Mouse (Mus musculus) kidney, postnatal 10 days (tissue): ENCODE measurements around the gene BC030870.
A peak's percentile ranks its signal among the peaks of the same experiment; 100 is the strongest.

Source experiments
- DNase-seq: peaks from one replicate; pipeline ENCODE4 v3.0.0; 2021; ENCODE audit warnings: mixed read lengths

BC030870 gene

DNA sequence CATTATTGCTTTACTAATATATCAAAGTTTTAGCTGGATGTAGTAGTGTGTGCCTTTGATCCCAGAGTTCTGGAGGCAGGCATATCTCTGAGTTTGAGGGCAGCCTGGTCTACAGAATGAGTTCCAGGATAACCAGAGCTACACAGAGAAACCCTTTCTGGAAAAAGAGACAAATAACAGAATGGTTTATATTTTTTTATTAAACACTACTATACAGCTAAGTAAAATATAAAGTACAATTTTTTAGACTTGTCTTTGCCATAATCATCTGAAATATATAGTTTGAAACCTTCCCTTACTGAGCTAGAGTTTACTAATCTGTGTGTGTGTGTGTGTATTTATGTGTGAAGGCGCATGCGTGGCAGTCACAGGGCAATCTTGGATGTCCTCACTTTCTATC, 54.6 kb downstream of the BC030870 start, which contains the start of gene Gm10663:
Gm10663 (plus strand) TSS at position 301 of the 400 bp plus-strand sequence.
- DNase-seq, result no peak

DNA sequence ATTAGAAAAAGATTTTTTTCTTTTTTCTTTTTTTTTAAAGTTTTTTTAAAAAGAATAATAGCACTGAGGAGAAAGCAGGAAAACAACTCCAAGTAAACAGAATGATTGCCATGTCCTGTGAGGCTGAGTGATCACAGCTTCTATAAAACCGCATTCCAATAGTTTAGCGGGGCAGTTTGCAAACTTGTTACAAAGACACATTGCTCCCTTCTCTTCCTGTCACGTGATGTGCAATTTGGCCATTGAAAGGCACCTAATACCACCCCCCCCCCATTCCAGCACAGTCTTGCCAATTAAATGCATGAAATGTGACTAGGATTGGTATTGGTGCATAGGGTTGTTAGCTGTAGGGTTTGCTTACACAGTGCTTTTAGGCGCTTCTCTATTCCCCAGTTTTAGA, 58.4 kb downstream of the BC030870 start:
- no peak for DNase-seq

DNA sequence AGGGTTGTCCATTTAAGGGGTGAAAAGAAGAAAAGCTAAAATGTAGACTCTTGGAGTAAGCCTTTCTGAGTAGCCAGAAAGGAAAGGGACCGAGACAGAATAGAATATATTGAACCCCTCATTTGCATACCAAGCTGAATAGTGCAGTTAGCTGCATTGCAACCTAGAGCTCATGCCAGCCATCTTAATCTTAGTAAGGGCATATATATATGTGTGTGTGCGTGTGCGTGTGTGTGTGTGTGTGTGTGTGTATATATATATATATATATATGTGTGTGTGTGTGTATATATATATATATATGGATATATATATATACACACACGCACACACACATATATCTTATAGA, 60.9 kb downstream of the BC030870 start:
- DNase-seq, result no peak

DNA sequence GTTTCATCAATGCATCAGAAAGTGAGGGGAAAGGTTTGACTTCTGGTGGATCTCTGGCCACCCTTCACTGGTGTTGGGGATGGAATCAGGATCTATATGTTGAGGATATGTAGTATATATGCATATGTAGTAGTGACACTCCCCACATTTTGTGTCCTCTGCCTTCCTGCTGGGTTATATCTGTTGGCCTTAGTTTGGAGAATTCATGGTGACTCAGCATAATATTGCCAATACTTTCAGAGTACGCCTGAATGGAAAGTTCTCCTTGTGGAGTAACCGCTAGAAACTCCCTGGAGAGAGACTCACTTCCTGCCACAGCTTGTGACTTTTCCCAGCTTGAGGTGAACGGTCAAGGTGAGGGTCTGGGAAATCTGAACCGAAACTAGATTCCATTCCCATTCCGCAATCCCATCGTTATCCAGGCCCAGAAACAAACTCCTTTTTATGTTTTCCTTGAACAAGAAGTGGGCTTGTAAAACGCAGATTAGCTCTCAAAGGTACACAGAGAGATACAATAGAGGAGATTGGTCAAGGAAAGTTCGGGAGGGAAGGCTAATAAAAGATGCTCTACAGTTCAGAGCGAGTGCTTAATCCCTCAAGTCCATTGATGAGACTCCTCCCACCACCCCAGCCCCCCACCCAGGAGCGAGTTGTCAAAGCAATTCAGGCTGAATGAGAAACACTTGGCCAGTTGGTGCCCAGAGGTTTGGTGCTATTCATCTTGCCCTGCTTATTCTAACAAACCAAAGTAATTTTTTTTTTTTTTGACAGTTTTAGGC, 61.5 kb downstream of the BC030870 start:
- no peak for DNase-seq

DNA sequence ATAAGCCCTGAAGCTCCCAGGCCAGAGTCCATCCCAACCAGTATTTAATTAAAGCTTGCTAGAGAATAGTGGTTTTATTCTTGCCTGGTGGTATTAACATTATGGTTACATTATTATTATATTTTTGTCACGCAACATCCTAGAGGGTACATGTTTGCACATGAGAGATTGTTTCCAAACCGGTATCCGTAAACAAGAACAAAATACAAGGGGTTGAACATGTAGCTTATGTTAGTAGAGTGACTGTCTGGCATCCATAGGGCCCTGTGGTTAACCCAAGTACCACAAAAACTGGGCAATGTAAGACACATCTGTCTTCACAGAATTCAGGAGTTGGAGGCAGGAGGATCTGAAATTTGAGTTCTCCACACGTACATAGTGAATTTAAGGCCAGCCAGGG, 62.3 kb downstream of the BC030870 start:
- DNase-seq, result no peak

DNA sequence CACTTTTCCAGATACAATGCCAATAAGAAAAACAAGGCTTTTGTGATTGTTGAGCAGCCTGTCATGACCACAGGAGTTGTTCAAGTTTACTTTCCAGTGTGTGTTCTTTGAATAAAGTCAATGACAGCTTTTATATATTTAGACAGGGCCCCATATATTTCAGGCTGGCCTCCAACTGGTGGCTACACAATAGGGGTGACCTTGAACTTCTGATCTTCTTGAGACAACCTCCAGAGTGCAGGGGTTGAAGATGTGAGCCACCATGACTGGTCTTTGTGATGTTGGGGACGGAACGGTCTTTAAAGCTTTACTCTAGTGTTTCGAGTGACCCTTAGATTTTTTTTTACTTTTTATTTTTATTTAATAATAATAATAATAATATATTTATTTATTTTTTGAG, 63.7 kb downstream of the BC030870 start:
- no peak for DNase-seq

DNA sequence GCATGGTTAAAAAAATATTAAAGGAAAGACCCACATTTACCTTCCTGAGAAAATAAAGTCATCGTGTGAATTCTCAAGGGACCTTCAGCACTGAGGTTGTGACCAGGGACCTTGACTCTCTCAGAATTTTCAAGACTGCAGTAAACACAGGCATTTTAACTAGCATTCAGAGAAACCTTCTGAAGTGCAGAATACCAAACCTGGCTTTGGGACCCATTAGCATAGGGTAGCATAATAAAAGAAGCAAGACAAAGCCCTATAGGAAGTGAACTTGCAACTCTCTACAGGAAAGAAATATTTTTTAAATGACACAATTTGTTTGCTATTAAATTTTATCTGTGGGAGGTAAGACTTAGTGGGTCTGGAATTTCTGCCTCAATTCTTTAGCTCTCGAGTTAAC, 65.3 kb downstream of the BC030870 start:
- no peak for DNase-seq

DNA sequence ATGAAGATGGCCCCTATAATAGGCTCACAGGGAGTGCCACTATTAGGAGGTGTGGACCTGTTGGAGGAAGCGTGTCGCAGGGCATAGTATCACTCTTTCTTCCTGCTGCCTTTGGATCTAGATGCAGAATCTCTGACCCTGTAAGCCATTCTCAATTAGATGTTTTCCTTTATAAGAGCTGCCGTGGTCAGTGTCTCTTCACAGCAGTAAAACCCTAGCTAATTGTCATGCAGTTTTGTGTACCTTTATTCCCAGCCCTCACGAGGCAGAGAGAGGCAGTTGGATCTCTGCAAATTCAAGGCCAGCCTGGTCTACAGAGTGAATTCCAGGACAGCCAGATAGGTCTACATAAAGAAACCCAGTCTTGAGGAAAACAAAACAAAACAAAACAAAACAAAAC, 67.2 kb downstream of the BC030870 start:
- DNase-seq, result no peak

DNA sequence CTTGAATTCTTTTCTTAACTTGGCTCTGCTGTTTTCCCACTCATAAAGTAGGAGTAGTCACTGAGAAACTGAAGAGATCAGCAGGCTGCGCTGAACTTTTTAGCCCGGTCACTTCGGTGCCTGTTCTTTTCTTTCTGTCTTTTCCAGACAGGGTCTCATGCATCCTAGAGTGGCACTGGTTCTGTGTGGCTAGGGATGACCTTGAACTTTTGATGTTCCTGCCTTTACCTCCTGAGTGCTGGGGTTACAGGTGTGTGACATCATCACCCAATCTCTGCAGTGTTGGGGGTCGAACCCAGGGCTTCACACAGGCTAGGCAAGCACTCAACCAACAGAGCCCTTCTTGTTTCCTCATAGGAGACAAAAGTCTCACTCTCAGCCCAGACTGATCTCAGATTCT, 72.6 kb downstream of the BC030870 start:
- no peak for DNase-seq

DNA sequence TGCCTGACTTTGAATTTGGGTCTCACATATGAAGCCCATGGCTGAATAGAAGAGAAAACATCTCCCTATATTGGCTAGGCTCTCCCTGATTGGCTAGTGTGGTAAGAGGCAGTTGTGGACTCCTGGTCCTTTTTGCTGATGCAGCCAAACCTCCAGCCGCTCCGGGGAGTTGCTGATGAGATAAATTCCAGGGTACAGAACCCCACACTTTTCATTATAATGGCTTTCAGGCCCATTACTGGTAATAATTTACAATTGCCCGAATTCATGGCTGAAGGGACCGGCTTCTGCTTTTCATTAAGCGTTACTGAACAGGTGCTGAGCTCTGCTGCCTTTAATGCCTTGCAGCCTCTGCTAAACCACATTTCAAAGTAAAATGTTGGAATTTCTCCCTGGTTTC, 75.4 kb downstream of the BC030870 start:
- DNase-seq, result no peak

DNA sequence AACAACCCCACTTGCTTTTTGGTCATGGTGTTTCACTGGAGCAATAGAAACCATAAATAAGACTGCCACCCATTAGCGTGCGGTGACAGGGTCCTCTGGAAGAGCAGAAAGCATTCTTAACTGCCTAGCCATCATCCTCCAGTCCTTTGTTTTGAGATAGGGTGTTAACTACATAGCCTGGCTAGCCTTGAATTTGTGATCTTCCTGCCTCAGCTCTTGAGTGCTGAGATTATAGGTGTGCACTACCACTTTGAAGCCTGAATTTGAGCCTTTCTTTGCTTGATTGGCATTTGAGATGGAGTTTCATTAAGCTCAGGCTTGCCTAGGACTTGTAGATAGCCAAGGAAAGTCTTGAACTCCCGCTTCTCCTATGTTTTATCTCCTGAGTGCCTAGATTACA, 75.8 kb downstream of the BC030870 start:
- DNase-seq, result no peak

DNA sequence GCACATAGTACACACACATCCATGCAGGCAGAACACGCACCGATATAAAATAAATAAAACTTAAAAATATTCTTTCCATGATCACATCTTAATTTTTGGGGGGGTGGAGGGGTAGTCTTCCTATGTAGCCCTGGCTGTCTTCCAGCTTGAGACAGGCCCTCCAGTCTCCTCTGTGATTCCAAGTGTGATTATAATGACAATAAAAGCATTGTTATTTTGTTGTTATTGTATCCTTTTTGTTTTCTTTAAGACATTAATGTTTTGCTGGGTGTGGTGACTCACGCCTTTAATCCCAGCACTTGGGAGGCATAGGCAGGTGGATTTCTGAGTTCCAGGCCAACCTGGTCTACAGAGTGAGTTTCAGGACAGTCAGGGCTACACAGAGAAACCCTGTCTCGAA, 81.6 kb downstream of the BC030870 start:
- DNase-seq, result no peak

DNA sequence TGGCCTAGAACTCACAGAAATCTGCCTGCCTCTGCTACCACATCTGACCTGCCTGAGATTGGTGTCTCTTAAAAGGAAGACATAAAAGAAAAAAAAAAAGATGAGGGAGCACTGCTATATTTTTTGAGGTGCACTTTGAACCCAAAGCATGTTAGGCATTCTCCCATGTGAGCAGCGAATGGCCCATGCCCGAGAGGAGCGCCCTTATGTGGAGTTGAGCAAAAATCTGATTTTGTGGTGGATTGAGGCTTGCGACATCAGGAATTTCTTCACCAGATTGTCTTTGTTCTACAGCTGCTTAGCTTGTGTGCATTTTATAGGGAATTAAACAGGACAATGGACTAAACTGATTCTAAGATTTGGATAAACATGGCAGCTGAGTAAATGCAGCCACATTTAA, 82.2 kb downstream of the BC030870 start:
- DNase-seq, result no peak

DNA sequence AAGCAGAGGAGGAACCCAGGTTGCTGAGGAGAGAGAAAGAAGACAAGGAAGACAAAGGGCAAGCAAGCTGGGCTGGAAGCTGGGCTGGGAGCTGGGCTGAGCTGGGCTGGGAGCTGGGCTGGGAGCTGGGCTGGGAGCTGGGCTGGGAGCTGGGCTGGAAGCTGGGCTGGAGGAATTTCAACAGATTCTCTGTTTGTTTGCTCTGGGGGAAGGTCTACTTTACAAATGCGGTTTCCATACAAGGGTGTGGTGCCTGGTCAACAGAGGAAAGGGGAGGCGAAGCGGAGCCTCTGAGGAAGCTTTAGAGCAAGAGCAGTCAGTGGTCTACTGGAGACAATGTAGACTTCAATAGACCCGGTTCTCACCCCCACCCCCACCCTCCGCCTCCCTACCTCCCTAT, 82.8 kb downstream of the BC030870 start:
- DNase-seq, result no peak

DNA sequence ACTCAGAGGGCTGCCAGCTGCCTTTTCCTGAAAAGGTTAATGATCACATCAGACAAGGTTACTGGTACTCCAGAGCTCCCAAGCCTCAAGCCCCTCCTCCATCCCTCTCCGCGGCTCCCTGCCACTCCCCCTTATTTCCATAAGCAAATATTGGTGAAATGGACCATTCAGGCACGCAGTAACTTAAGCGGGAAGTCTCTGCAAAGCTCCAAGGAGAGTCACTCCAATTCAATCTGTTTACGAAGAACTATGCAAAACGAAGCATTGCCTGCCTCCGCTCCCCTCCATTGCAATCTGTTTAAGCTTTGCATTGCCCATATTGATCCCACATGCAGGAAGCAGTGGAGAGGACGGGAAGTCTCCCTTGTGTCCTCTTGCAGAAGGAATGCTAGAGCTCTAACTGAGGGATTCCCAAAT, 92.2 kb downstream of the BC030870 start, which contains the start of gene Apela:
Apela (minus strand) TSS at position 220 of the 417 bp plus-strand sequence.
- peak; percentile 66 for DNase-seq
